Mouse (Mus musculus): Measurements from ENCODE around the gene 6030445D17Rik. TPM values are rescaled to one million over a fixed set of nuclear protein-coding genes. Genes with fewer than 3 reads are reported as not detected.

6030445D17Rik gene
- total RNA-seq, 2 experiments from 2014 or later, result not detected

- ATAC-seq (replicated peaks; ENCODE audit: low FRiP score, low TSS enrichment, poor library complexity, severe bottlenecking), result no peak
Measured at GRCm38 (mm10) chr4:136456516-136457218, 5.4 kb upstream of the 6030445D17Rik start.

- no peak for ATAC-seq (replicated peaks; ENCODE audit: low FRiP score, low TSS enrichment, poor library complexity, severe bottlenecking)
Measured at GRCm38 (mm10) chr4:136458276-136458675, 3.8 kb upstream of the 6030445D17Rik start.

DNA sequence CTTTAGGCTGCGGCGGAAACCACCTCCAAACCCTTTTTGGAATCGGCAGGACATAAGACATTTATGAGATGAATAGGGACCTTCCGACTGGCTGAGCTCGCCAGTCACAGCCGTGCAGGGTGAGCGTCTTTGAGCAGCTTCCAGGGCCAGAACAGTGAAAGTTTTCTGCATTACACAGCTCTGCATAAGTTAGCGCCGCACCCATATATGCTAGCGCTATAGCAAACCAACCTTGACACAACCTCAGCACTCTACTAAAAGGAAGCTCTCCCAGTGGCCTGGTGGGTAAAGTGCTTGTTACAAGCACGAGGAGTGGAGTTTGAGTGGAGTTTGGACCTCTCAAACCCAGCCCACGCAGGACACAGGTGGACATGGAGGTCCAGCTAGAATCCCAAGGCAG lies 2.8 kb upstream of the 6030445D17Rik start:
- ATAC-seq (replicated peaks; ENCODE audit: low FRiP score, low TSS enrichment, poor library complexity, severe bottlenecking), result no peak

- no peak for ATAC-seq (replicated peaks; ENCODE audit: low FRiP score, low TSS enrichment, poor library complexity, severe bottlenecking)
Measured at GRCm38 (mm10) chr4:136461206-136461605, 844 bp upstream of the 6030445D17Rik start.

- no peak for ATAC-seq (replicated peaks; ENCODE audit: low FRiP score, low TSS enrichment, poor library complexity, severe bottlenecking)
Measured at GRCm38 (mm10) chr4:136461761-136462085, 327 bp upstream of the 6030445D17Rik start.

DNA sequence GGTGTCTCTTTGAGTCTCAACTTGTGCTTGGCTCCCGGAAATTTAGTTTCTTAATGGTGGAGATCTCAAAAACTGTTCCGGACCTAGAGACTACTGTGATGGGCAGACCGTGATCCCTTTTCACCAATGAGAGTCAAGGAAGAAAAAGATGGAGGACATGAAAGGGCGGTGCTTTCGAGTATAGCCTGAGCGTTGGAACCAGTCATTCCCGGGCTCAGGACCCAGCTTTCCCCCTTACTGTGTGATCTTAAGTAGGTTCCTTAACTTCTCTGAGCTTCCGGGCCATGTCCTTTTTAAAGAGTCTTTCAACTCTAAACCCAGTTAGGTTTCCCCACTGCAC lies 759 bp downstream of the 6030445D17Rik start:
- ATAC-seq (replicated peaks; ENCODE audit: low FRiP score, low TSS enrichment, poor library complexity, severe bottlenecking), result peak; percentile 72

DNA sequence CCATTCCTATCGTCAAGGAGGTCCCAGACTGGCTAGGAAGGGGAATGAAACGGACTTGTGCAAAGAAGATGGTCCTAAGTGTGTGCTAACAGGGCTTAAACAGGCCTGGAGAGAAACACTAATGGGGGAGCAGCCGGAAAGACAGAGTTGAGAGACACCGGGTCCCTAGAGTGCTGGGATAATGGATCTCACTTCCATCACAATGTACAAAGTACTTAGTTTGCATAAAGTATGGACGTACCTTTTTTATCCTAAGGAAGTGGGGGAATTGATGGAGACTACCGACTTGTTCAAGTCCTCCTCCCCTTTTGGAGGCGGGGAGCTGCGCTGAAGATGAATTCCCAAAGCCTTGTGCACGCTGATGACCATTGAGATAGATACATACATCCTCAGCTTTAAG lies 1.4 kb downstream of the 6030445D17Rik start:
- no peak for ATAC-seq (replicated peaks; ENCODE audit: low FRiP score, low TSS enrichment, poor library complexity, severe bottlenecking)

- ATAC-seq (replicated peaks; ENCODE audit: low FRiP score, low TSS enrichment, poor library complexity, severe bottlenecking), result no peak
Measured at GRCm38 (mm10) chr4:136466226-136466625, 4.2 kb downstream of the 6030445D17Rik start.

DNA sequence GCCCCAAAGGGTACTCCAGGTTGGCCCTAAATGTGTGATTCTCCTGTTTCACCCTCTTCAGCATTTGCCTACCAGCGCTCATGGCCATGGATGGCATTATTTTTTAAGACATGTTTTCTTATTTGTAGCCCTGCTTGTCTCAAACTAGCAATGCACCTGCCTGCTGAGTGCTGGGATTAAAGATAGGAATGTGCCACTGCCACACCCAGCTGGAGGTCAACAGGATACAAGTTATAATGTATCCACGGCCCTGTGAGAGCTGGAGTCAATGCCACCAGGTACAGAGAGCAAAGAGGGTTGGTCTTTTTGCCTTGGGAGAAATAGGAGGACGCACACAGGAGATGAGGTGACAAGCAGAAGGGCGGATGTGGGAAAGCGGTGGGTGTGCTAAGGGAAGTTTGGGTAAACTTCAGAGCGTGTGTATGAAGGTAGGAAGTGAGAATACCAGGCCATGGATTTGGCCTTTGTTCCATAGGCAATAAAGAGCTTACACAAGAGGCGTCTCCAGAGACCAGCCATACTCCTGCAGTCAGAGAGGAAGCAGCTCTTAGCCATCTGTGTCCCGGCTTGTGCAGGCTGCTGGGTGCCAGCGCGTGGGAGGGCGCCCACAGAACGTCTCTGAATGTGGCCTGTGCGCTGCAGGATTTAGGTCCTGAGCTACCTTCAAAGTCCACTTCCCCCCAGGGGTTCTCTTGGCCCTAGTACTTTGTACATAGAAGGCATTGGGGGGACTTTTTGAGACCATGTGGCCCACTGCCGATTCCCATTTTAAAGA lies 6.7 kb downstream of the 6030445D17Rik start:
- ATAC-seq (replicated peaks; ENCODE audit: low FRiP score, low TSS enrichment, poor library complexity, severe bottlenecking), result 0 out of 2 replicates have a peak, but pooled peaks have one; percentile 15

- ATAC-seq (replicated peaks; ENCODE audit: low FRiP score, low TSS enrichment, poor library complexity, severe bottlenecking), result peak; percentile 95
Measured at GRCm38 (mm10) chr4:136469371-136469903, 7.4 kb downstream of the 6030445D17Rik start, which contains the start of gene Luzp1. Gene Luzp1 (plus strand): TSS chr4:136469761.

DNA sequence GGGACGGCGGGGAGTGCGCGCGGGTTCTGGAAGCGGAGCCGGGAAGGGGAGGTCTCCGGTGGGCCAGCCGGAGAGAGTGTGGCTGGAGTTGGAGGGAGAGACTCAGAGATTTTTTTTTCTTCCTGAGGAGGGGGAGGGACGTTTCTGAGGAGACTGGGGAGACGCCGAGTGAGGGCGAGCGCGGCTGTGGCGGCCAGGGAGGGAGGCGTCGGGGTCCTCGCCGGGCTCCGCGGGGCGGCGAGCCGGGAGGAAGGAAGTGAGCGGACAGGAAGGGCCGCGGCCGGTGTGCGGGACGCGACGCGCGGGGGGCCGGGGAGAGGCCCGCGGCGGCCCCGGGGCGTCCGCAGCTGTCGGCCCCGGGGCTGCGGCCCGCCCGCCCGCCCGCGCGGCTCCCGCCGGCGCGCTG lies 7.9 kb downstream of the 6030445D17Rik start:
- no peak for ATAC-seq (replicated peaks; ENCODE audit: low FRiP score, low TSS enrichment, poor library complexity, severe bottlenecking)

GRCm38 (mm10) chr4:136470347-136471071 lies 8.5 kb downstream of the 6030445D17Rik start:
- no peak for ATAC-seq (replicated peaks; ENCODE audit: low FRiP score, low TSS enrichment, poor library complexity, severe bottlenecking)

DNA sequence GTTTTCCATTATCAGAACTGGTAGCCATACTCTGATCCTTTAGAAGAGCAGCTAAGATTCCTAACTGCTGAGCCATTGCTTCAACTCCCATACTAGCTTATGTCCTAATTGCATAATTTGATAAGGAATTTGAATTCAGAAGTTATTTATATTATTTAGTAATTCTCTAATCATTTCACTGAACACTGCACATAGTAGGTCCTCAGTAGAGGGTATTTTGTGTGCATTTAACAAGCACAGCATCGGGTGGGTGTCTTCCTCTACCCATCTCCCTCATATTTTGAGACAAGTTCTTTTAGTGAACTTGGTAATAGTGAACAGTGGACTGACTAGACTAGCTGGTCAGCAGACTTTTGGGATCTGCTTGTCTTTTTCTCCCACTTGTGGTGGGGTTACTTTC lies 14.6 kb downstream of the 6030445D17Rik start:
- ATAC-seq (replicated peaks; ENCODE audit: low FRiP score, low TSS enrichment, poor library complexity, severe bottlenecking), result no peak

DNA sequence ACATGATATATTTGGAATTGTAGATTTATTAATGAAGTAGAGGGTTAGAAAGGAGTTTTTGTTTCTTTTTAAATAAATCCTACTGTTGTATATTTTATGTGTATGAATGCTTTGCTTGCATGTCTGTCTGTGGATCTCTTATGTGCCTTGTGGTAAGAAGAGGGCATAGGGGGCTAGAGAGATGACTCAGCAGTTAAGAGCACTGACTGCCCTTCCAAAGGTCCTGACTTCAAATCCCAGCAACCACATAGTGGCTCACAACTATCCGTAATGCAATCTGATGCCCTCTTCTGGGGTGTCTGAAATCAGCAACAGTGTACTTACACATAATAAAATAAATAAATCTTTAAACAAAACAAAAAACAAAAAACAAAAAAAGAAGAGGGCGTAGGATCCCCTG lies 24.5 kb downstream of the 6030445D17Rik start:
- no peak for ATAC-seq (replicated peaks; ENCODE audit: low FRiP score, low TSS enrichment, poor library complexity, severe bottlenecking)

DNA sequence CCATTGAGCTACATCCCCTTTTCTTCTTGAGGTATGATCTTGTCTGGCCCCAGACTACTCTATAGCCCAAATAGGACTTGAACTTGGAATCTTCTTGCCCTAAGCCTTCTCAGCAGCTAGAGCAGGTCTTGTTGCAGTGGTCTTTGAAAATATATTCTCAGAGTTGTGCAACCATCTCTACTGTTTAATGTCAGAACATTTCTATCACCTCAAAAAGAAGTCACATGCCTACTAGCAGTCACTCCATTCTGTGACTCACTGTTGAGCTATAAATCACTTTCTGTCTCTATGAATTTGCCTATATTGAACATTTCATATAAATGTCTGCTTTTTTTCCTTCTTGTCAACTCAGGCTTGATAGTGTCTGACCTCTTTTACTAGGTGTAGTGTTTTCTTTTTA lies 33.9 kb downstream of the 6030445D17Rik start:
- no peak for ATAC-seq (replicated peaks; ENCODE audit: low FRiP score, low TSS enrichment, poor library complexity, severe bottlenecking)

GRCm38 (mm10) chr4:136505426-136506215 lies 43.6 kb downstream of the 6030445D17Rik start:
- no peak for ATAC-seq (replicated peaks; ENCODE audit: low FRiP score, low TSS enrichment, poor library complexity, severe bottlenecking)

DNA sequence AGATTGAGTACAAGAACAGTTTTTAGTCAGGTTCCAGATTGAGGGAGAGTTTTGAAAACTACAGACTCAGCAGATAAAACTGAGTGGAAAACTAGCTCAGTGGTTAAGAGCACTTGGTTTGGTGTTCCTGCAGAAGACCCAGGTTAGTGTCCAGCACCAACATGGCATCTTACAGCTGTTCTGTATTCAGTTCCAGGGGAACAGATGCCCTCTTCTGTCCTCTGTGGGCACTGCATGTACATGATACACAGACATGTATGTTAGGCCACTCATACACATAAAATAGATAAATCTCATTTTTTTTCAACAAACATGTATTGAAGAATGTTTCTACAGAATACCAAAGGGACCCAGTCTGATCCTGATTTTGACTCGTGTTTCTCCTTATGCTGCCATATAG lies 47.8 kb downstream of the 6030445D17Rik start:
- ATAC-seq (replicated peaks; ENCODE audit: low FRiP score, low TSS enrichment, poor library complexity, severe bottlenecking), result no peak; the same call in 1 of the 2 replicates

- no peak for ATAC-seq (replicated peaks; ENCODE audit: low FRiP score, low TSS enrichment, poor library complexity, severe bottlenecking)
Measured at GRCm38 (mm10) chr4:136511708-136512107, 49.7 kb downstream of the 6030445D17Rik start.

GRCm38 (mm10) chr4:136512905-136513304 lies 50.9 kb downstream of the 6030445D17Rik start:
- no peak for ATAC-seq (replicated peaks; ENCODE audit: low FRiP score, low TSS enrichment, poor library complexity, severe bottlenecking)

Measured in megakaryocyte-erythroid progenitor cell, adult 5-6 weeks (primary cell).